Mouse (Mus musculus) midbrain, embryonic 12.5 days (tissue): ENCODE results near the gene Larp1. TPM values are rescaled to one million over a fixed set of nuclear protein-coding genes. Genes with fewer than 3 reads are reported as not detected.

Experiments
- ATAC-seq: fragments of 200-750 bp; cut with Nextera tagmentation; 2 replicates; pipeline ENCODE4 v1.8.0; 2017; ENCODE audit warnings: low read depth, moderate TSS enrichment, moderate library complexity; ENCODE audit not compliant: low FRiP score
- H3K27ac ChIP-seq: fragments of 300-500 bp; sonication (generic); replicated peaks from 2 replicates; pipeline ENCODE4 v1.5.1; 2016; ENCODE audit warnings: mild to moderate bottlenecking
- H3K27me3 ChIP-seq: fragments of 300-500 bp; sonication (generic); 2 replicates; pipeline ENCODE4 v1.6.1; 2016; ENCODE audit warnings: mild to moderate bottlenecking
- H3K36me3 ChIP-seq: fragments of 300-500 bp; sonication (generic); 2 replicates; pipeline ENCODE4 v1.6.1; 2016
- H3K4me1 ChIP-seq: fragments of 300-500 bp; sonication (generic); 2 replicates; pipeline ENCODE4 v1.6.1; 2016
- H3K4me2 ChIP-seq: fragments of 300-500 bp; sonication (generic); replicated peaks from 2 replicates; pipeline ENCODE4 v1.6.1; 2016; ENCODE audit warnings: mild to moderate bottlenecking, moderate library complexity
- H3K4me3 ChIP-seq: fragments of 300-500 bp; sonication (generic); 2 replicates; pipeline ENCODE4 v1.5.1; 2016; ENCODE audit warnings: mild to moderate bottlenecking
- H3K9ac ChIP-seq: fragments of 300-500 bp; sonication (generic); replicated peaks from 2 replicates; pipeline ENCODE4 v1.6.1; 2016; ENCODE audit warnings: mild to moderate bottlenecking, moderate library complexity
- H3K9me3 ChIP-seq: fragments of 300-500 bp; sonication (generic); 2 replicates; pipeline ENCODE4 v1.6.1; 2016; ENCODE audit warnings: mild to moderate bottlenecking
- WGBS: fragments of 180-500 bp; shearing (Covaris S2); methylation state at CpG from one replicate; pipeline ENCODE4 v1.1.7; 2016; 5-methylcytosine and 5-hydroxymethylcytosine counted together
- polyA plus RNA-seq: library from polyadenylated mRNA; unstranded; fragments of >200 nt; fragmentation: Nextera tagmentation; extraction: Ambion mirVana; gene quantifications from 2 replicates; pipeline ENCODE4 v1.2.1, GENCODE M21; 2016

The Larp1 gene
- polyA plus RNA-seq, 1 experiment from 2014 or later: 15.3 TPM

DNA sequence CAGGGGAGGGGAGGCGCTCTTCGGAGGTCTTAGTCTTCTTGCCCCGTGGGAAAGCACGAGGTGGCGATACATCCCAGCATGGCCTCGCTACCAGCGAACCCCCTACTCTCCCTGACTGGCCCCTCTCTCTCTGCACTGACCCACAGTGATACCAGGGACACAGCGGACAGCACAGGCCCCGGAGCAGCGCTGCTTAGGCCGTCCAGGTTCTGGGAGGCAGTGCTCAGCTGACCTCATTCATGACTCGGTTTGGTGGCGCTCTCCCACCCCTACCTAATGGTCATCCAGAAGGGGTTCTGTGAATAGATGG lies 94.4 kb downstream of the Larp1 start:
- H3K4me3 ChIP-seq: peak overlapping the region; percentile 95
- H3K36me3 ChIP-seq: no peaks in the 10 kb centered on the region
- peaks cover 14% of the 10 kb centered on the region for H3K4me1 ChIP-seq
- peak overlapping the region; percentile 55 for H3K9ac ChIP-seq
- no peaks in the 10 kb centered on the region for H3K9me3 ChIP-seq
- peak; percentile 68 for ATAC-seq
- H3K27ac ChIP-seq: peak overlapping the region; percentile 69
- peak overlapping the region; percentile 79 for H3K4me2 ChIP-seq
- 59% methylated on average over 13 of the region's 13 CpGs for whole genome bisulfite sequencing
- H3K27me3 ChIP-seq: peaks cover 10% of the 10 kb centered on the region; the same call in 1 of the 2 replicates

GRCm38 (mm10) chr11:58103697-58104306 lies 94.9 kb downstream of the Larp1 start, which contains the start of gene Cnot8:
TSS of gene Cnot8 (plus strand) at chr11:58104153.
- H3K27me3 ChIP-seq: peaks cover 5% of the 10 kb centered on the region; the same call in 1 of the 2 replicates

GRCm38 (mm10) chr11:58104351-58104791 lies 95.5 kb downstream of the Larp1 start:
- Histone ChIP-seq H3K9me3 (no peaks in the 10 kb centered on the region), H3K9ac (peak overlapping the region; percentile 87), H3K4me2 (peak overlapping the region; percentile 79), H3K27me3 (no peaks in the 10 kb centered on the region), H3K36me3 (no peaks in the 10 kb centered on the region), H3K4me1 (peaks cover 14% of the 10 kb centered on the region), H3K27ac (peak overlapping the region; percentile 87), H3K4me3 (peak overlapping the region; percentile 95)
- WGBS: under 1% methylated on average over 24 of the region's 24 CpGs
- peak; percentile 10 for ATAC-seq

More at GRCm38 (mm10) chr11:58103697-58104306, 94.9 kb downstream of the Larp1 start, which contains the start of gene Cnot8:
- H3K27ac ChIP-seq: peak within 1 kb of the TSS; percentile 87
- ATAC-seq: peak; percentile 97
- no peaks in the 10 kb centered on the region for H3K36me3 ChIP-seq
- WGBS: under 1% methylated on average over 55 of the region's 55 CpGs
- H3K9ac ChIP-seq: peak within 1 kb of the TSS; percentile 87
- H3K9me3 ChIP-seq: no peaks in the 10 kb centered on the region
- peak within 1 kb of the TSS; percentile 95 for H3K4me3 ChIP-seq
- H3K4me2 ChIP-seq: peak within 1 kb of the TSS; percentile 79
- peaks cover 14% of the 10 kb centered on the region for H3K4me1 ChIP-seq

- H3K4me2 ChIP-seq: no peak overlapping the region
- peaks cover 14% of the 10 kb centered on the region for H3K4me1 ChIP-seq
- WGBS: 59% methylated on average over 3 of the region's 3 CpGs
- peaks cover 25% of the 10 kb centered on the region for H3K36me3 ChIP-seq
- no peak overlapping the region for H3K4me3 ChIP-seq
- no peak overlapping the region for H3K9ac ChIP-seq
- H3K27ac ChIP-seq: no peak overlapping the region
- no peaks in the 10 kb centered on the region for H3K9me3 ChIP-seq
- H3K27me3 ChIP-seq: no peaks in the 10 kb centered on the region
- ATAC-seq: no peak
These were observed 98.1 kb downstream of the Larp1 start for GRCm38 (mm10) chr11:58107009-58107408.

- Histone ChIP-seq H3K27ac (no peak overlapping the region), H3K4me1 (peaks cover 14% of the 10 kb centered on the region), H3K9ac (no peak overlapping the region), H3K9me3 (no peaks in the 10 kb centered on the region), H3K4me2 (no peak overlapping the region), H3K4me3 (no peak overlapping the region), H3K27me3 (no peaks in the 10 kb centered on the region), H3K36me3 (peaks cover 33% of the 10 kb centered on the region)
- no peak for ATAC-seq
- 94% methylated on average over 4 of the region's 4 CpGs for WGBS
These were observed 98.9 kb downstream of the Larp1 start for GRCm38 (mm10) chr11:58107664-58108337.

Other genes with a start within 250 kb of the Larp1 start
- gene Sap30l, start 207.4 kb upstream of the Larp1 start, polyA plus RNA-seq: 16.7 and 20.2 TPM in 2 replicates
- not detected in 2 replicates for gene Hand1, start 176.2 kb upstream of the Larp1 start, polyA plus RNA-seq
- gene Gm12248, start 84.1 kb downstream of the Larp1 start, polyA plus RNA-seq: not detected in 2 replicates
- gene Cnot8, start 95.1 kb downstream of the Larp1 start, polyA plus RNA-seq: 111 and 112 TPM in 2 replicates
- 22.9 and 23.9 TPM in 2 replicates for gene Gemin5, start 159.5 kb downstream of the Larp1 start, polyA plus RNA-seq
- gene Mrpl22, start 162.6 kb downstream of the Larp1 start, polyA plus RNA-seq: 105 and 106 TPM in 2 replicates
- gene Igtp, start 190.5 kb downstream of the Larp1 start, polyA plus RNA-seq: 1.8 and 1.9 TPM in 2 replicates
- gene Irgm2, start 190.6 kb downstream of the Larp1 start, polyA plus RNA-seq: 0.55 and 0.97 TPM in 2 replicates